Mouse (Mus musculus): ENCODE measurements at regions not wholly inside any gene's neighbourhood (a gene's known extent, or its start where the extent isn't known, plus 50 kb on each side); places are given as distances from the start of the nearest gene placed in this dataset.

- H3K4me3 ChIP-seq (ENCODE audit: insufficient read depth, low read depth, low read length) = no peak overlapping the region
- H3K4me1 ChIP-seq (ENCODE audit: control insufficient read depth, insufficient read depth, insufficient read length, low read length) = peaks cover 2% of the 10 kb centered on the region; the same call in 1 of the 2 replicates
- H3K27ac ChIP-seq (replicated peaks; ENCODE audit: low read depth, low read length) = no peak overlapping the region; the same call in 1 of the 2 replicates
Observed at GRCm38 (mm10) chr14:67626181-67626580, 1617.2 kb upstream of the Gulo start.

- Histone ChIP-seq H3K4me1 (ENCODE audit: control insufficient read depth, insufficient read depth, insufficient read length, low read length) (peaks cover 8% of the 10 kb centered on the region), H3K27ac (replicated peaks; ENCODE audit: low read depth, low read length) (no peak overlapping the region), H3K4me3 (ENCODE audit: insufficient read depth, low read depth, low read length) (no peak overlapping the region)
Observed at GRCm38 (mm10) chr14:67623841-67624480, 1615.0 kb upstream of the Gulo start.

- H3K27ac ChIP-seq (replicated peaks; ENCODE audit: low read depth, low read length) = no peak overlapping the region
- H3K4me3 ChIP-seq (ENCODE audit: insufficient read depth, low read depth, low read length) = no peak overlapping the region
Observed at GRCm38 (mm10) chr14:67622911-67623310, 1613.9 kb upstream of the Gulo start.

GRCm38 (mm10) chr14:67621486-67621885, 1612.5 kb upstream of the Gulo start:
- Histone ChIP-seq H3K4me3 (ENCODE audit: insufficient read depth, low read depth, low read length) (no peak overlapping the region), H3K27ac (replicated peaks; ENCODE audit: low read depth, low read length) (0 out of 2 replicates have a peak overlapping the region, but pooled peaks have one; percentile 9), H3K4me1 (ENCODE audit: control insufficient read depth, insufficient read depth, insufficient read length, low read length) (peaks cover 8% of the 10 kb centered on the region)

More at GRCm38 (mm10) chr14:67622911-67623310, 1613.9 kb upstream of the Gulo start:
- H3K4me1 ChIP-seq (ENCODE audit: control insufficient read depth, insufficient read depth, insufficient read length, low read length) = peaks cover 8% of the 10 kb centered on the region

GRCm38 (mm10) chr14:67620854-67621476, 1612.0 kb upstream of the Gulo start:
- Histone ChIP-seq H3K27ac (replicated peaks; ENCODE audit: low read depth, low read length) (0 out of 2 replicates have a peak overlapping the region, but pooled peaks have one; percentile 9), H3K4me1 (ENCODE audit: control insufficient read depth, insufficient read depth, insufficient read length, low read length) (peaks cover 8% of the 10 kb centered on the region), H3K4me3 (ENCODE audit: insufficient read depth, low read depth, low read length) (no peak overlapping the region)

GRCm38 (mm10) chr14:67619571-67619970, 1610.6 kb upstream of the Gulo start:
- Histone ChIP-seq H3K27ac (replicated peaks; ENCODE audit: low read depth, low read length) (no peak overlapping the region), H3K4me3 (ENCODE audit: insufficient read depth, low read depth, low read length) (no peak overlapping the region), H3K4me1 (ENCODE audit: control insufficient read depth, insufficient read depth, insufficient read length, low read length) (peaks cover 10% of the 10 kb centered on the region)

- H3K27ac ChIP-seq (replicated peaks; ENCODE audit: low read depth, low read length) = no peak overlapping the region
- peaks cover 12% of the 10 kb centered on the region for H3K4me1 ChIP-seq (ENCODE audit: control insufficient read depth, insufficient read depth, insufficient read length, low read length)
- H3K4me3 ChIP-seq (ENCODE audit: insufficient read depth, low read depth, low read length) = 0 out of 2 replicates have a peak overlapping the region, but pooled peaks have one; percentile 54
Observed at GRCm38 (mm10) chr14:67614369-67614768, 1605.4 kb upstream of the Gulo start.

- H3K4me1 ChIP-seq (ENCODE audit: control insufficient read depth, insufficient read depth, insufficient read length, low read length) = peaks cover 10% of the 10 kb centered on the region; the same call in 1 of the 2 replicates
- peak overlapping the region; percentile 65 for H3K27ac ChIP-seq (replicated peaks; ENCODE audit: low read depth, low read length)
- H3K4me3 ChIP-seq (ENCODE audit: insufficient read depth, low read depth, low read length) = peak overlapping the region; percentile 54
Observed at GRCm38 (mm10) chr14:67613691-67614090, 1604.7 kb upstream of the Gulo start.

GRCm38 (mm10) chr14:67613221-67613620, 1604.2 kb upstream of the Gulo start:
- peak overlapping the region; percentile 54 for H3K4me3 ChIP-seq (ENCODE audit: insufficient read depth, low read depth, low read length)
- H3K27ac ChIP-seq (replicated peaks; ENCODE audit: low read depth, low read length) = peak overlapping the region; percentile 65
- H3K4me1 ChIP-seq (ENCODE audit: control insufficient read depth, insufficient read depth, insufficient read length, low read length) = peaks cover 10% of the 10 kb centered on the region; the same call in 1 of the 2 replicates

- Histone ChIP-seq H3K4me1 (ENCODE audit: control insufficient read depth, insufficient read depth, insufficient read length, low read length) (peaks cover 10% of the 10 kb centered on the region; the same call in 1 of the 2 replicates), H3K4me3 (ENCODE audit: insufficient read depth, low read depth, low read length) (no peak overlapping the region), H3K27ac (replicated peaks; ENCODE audit: low read depth, low read length) (no peak overlapping the region)
Observed at GRCm38 (mm10) chr14:67612471-67612870, 1603.5 kb upstream of the Gulo start.

- peaks cover 9% of the 10 kb centered on the region; the same call in 1 of the 2 replicates for H3K4me1 ChIP-seq (ENCODE audit: control insufficient read depth, insufficient read depth, insufficient read length, low read length)
- H3K27ac ChIP-seq (replicated peaks; ENCODE audit: low read depth, low read length) = peak overlapping the region; percentile 15; the same call in 1 of the 2 replicates
- H3K4me3 ChIP-seq (ENCODE audit: insufficient read depth, low read depth, low read length) = no peak overlapping the region
Observed at GRCm38 (mm10) chr14:67608262-67608661, 1599.3 kb upstream of the Gulo start.

- H3K27ac ChIP-seq (replicated peaks; ENCODE audit: low read depth, low read length) = peak overlapping the region; percentile 92
- H3K4me1 ChIP-seq (ENCODE audit: control insufficient read depth, insufficient read depth, insufficient read length, low read length) = peaks cover 9% of the 10 kb centered on the region; the same call in 1 of the 2 replicates
- no peak overlapping the region for H3K4me3 ChIP-seq (ENCODE audit: insufficient read depth, low read depth, low read length)
Observed at GRCm38 (mm10) chr14:67602960-67603359, 1594.0 kb upstream of the Gulo start.

- Histone ChIP-seq H3K4me3 (ENCODE audit: insufficient read depth, low read depth, low read length) (no peak overlapping the region), H3K27ac (replicated peaks; ENCODE audit: low read depth, low read length) (no peak overlapping the region), H3K4me1 (ENCODE audit: control insufficient read depth, insufficient read depth, insufficient read length, low read length) (peaks cover 9% of the 10 kb centered on the region; the same call in 1 of the 2 replicates)
Observed at GRCm38 (mm10) chr14:67599734-67600133, 1590.7 kb upstream of the Gulo start.

GRCm38 (mm10) chr14:67588627-67589026, 1579.6 kb upstream of the Gulo start:
- Histone ChIP-seq H3K4me3 (ENCODE audit: insufficient read depth, low read depth, low read length) (peak overlapping the region; percentile 24; the same call in 1 of the 2 replicates), H3K4me1 (ENCODE audit: control insufficient read depth, insufficient read depth, insufficient read length, low read length) (no peaks in the 10 kb centered on the region)

GRCm38 (mm10) chr14:67584456-67585048, 1575.5 kb upstream of the Gulo start:
- Histone ChIP-seq H3K4me3 (ENCODE audit: insufficient read depth, low read depth, low read length) (no peak overlapping the region), H3K27ac (replicated peaks; ENCODE audit: low read depth, low read length) (no peak overlapping the region), H3K4me1 (ENCODE audit: control insufficient read depth, insufficient read depth, insufficient read length, low read length) (no peaks in the 10 kb centered on the region)

More at GRCm38 (mm10) chr14:67588627-67589026, 1579.6 kb upstream of the Gulo start:
- no peak overlapping the region for H3K27ac ChIP-seq (replicated peaks; ENCODE audit: low read depth, low read length)

All from brown adipose tissue, adult 24 weeks (tissue).